Mouse (Mus musculus): Measurements from ENCODE around the gene Hepacam2. TPM values are rescaled to one million over a fixed set of nuclear protein-coding genes. Genes with fewer than 3 reads are reported as not detected.

Gene Hepacam2
- 0.31 TPM for polyA plus RNA-seq (2014; fragmentation: Illumina TruSeq; extraction: RNeasy Lipid Tissue Mini Kit (QIAGEN cat#74804); ENCODE audit: low read depth, low replicate concordance)

DNA sequence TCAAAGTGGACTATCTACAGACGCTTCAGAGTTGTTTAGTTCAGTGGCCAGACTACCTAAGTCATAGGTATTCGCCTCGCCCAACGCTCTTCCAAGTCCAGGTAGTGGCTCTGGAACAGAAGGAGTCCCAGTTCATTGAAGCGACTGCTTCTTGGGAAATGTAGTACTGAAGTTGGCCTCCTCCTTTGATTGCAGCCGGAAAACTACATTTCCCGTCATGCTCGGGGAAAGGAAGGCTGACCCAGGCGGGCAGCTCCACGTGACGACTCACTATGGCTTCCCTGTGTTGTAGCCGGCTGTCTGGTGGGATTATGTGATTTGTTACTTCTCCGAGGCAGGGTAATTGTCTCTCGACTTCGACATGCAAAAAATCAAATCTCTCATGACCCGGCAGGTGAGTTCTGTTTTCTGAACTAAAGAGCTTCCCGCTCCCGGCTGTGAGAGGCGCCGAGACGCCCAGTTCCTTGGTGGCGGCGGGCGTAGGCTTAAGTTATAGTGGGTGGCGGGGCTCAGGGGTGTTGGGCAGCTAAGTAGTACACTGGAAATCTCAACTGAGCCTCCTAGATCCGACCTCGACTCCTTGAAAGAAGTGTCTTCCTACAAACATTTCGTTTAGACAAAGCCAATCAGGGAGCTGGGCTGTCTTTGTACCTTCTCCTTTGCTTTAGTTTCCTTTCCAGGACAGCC lies at the start of gene Hepacam2, which contains the start of gene Vps50:
Gene Hepacam2, minus strand, starts transcription at position 137 of the 687 bp plus-strand sequence.
Gene Vps50, plus strand, starts transcription at position 221 of the 687 bp plus-strand sequence.

Other genes with a start within 250 kb of the Hepacam2 start
- 8.5 TPM for gene Samd9l, start 98.7 kb downstream of the Hepacam2 start, polyA plus RNA-seq (2014; fragmentation: Illumina TruSeq; extraction: RNeasy Lipid Tissue Mini Kit (QIAGEN cat#74804); ENCODE audit: low read depth, low replicate concordance)
- 19.7 TPM for gene Vps50, start 84 bp upstream of the Hepacam2 start, polyA plus RNA-seq (2014; fragmentation: Illumina TruSeq; extraction: RNeasy Lipid Tissue Mini Kit (QIAGEN cat#74804); ENCODE audit: low read depth, low replicate concordance)